Mouse (Mus musculus): ENCODE results near the gene Cyp4f16. TPM values are rescaled to one million over a fixed set of nuclear protein-coding genes. Genes with fewer than 3 reads are reported as not detected.
A peak's percentile ranks its signal among the peaks of the same experiment; 100 is the strongest.
"Not testable (repeated sequence)": the region's sequence is repeated elsewhere in the genome, so short reads cannot be mapped to it uniquely, and the experiment has no call there.

Cyp4f16 gene
- polyA plus RNA-seq (2012; rRNA removed), result 13.0 and 13.4 TPM in 2 replicates

DNA sequence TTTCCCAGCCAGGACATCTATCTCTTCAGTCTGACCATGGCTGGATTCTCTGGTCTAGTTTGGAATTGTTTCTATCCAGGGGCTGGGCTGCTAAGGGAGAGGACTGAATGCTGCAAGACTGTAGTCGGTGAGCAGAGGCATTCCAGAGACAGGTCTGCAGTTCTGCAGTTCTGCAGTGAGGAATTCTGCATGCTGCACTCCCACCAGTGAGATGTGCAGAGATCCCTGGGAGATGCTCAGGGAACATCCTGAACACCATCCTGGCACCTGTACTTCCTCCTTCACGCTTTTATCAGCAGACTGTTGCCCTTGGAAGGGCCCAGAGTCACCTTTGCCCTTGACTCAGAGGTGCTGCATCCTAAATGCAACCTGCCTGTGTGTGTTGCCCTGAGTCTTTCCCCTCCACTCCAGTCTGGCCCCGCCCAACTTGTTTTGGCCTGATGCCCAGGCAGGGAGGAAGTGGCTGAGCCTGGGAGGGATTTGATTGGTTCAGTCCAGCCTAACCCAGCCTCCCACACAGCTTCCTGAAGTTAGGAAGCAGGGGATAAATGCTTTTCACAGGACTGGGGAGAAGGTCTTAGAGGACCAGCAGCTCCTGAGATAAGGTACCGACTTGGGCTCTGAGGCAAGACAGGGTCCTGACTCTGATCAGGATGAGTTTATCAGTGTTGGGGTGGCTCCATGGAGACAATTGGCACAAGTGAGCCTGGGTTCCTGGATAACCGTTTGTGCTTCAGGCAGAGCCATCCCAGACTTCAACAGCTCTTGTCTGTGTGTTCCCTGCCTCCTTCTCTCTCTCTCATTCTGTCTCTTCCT is at the start of gene Cyp4f16:
Gene Cyp4f16 (plus strand): TSS at position 508 of the 816 bp plus-strand sequence.
- peak; percentile 27 to 81 for DNase-seq (ENCODE audit: extremely low spot score in 1 of 2, low spot score in 1 of 2)

DNA sequence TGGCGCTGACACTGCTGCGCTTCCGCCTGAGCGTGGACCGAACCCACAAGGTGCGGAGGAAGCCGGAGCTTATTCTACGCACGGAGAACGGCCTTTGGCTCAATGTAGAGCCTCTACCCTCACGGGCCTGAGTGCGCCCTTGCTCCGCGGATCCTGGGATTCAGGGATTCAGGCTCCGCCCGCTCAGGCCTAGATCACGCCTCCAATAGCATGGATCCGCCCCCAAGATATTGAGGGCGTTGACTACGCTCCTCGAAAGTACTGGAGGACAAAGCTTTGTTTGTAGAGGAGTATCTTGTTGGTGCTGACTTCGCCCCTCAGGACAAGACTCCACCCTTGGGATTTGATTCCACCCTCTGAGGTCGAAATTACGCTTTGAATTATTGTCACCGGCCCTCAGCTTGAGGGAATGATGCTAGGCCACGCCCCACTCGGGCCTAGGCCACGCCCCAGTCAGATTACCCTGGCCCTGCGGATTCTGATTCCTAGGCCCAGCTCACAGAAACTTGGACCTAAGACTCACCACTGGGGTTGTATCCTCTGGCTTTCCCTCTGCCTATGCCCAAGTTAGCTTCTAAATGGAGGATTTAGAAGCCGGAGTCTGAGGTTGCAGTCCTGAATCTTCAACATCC is 43.9 kb upstream of the Cyp4f16 start:
- no peak for DNase-seq (ENCODE audit: extremely low spot score in 1 of 2, low spot score in 1 of 2)

DNA sequence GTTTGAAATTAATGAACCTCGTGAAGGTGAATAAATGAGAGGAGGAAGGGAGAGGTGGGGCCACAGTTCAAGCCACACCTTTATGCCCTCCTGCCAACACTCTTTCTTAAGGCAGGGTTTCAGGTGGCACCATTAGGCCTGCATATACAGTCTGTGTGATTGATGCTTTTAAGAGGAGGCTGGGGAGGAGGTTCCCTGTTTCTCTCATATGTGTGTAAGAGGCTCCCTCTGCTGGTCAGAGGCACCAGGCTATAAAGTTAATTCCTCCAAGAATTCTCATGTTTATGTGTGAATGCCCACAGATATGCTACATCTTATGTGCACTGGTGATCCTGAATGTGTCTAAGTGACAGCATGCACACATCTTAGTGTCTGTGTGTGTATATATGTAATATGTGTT is 41.8 kb upstream of the Cyp4f16 start:
- DNase-seq (ENCODE audit: extremely low spot score in 1 of 2, low spot score in 1 of 2), result peak; percentile 31 to 87

DNA sequence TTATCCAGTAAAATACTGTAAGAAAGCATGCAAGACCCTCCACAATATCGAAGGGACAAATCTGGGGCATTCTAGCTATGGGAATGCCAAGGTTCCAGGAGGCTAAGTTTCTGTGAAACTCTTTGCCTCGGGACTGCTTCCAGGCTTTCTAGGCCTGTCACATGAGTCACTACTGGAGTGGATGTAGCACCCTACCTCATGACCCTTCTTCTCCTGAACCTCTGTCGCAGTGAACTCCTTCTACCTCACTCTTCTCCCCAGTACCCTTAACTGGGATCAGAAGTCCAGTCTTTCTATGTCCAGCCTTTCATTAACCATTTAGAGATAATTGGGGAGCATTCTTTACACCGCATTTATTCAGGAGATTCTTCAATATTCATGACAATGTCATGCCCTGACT is 35.8 kb upstream of the Cyp4f16 start:
- DNase-seq (ENCODE audit: extremely low spot score in 1 of 2, low spot score in 1 of 2), result not testable (repeated sequence)

DNA sequence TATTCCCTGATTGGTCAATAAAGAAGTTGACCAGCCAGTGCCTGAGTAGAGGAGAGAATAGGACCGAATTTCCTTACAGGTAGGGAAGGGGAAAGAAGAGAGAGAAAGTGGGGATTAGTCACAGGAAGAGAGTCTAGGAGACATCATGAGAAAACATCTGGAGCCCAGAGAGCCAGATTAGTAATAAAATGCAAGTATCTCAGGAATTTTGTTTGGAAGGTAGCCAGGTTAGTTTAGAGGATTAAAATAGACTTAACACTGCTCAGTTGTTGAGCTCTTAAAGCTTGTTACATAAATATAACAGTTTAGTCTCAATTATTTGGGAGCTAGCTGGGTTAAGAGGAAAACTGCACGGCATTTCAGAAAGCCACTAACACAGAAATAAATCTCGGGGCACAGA is 35.3 kb upstream of the Cyp4f16 start:
- DNase-seq (ENCODE audit: extremely low spot score in 1 of 2, low spot score in 1 of 2), result no peak

DNA sequence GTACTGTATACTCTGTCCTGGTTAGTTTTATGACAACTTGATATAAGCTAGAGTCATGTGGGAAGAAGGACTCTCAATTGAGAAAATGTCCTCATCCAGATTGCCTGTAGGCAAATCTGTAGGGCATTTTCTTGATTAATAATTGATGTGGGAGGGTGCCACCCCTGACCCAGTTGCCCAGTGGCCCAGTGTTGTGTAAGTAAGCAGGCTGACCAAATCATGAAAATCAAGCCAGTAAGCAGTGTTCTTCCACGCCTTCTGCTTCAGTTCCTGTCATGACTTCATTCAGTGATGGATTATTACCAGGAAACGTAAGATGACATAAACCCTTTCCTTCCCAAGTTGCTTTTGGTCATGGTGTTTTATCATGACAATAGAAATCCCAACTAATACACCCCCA is 33.2 kb upstream of the Cyp4f16 start:
- no peak for DNase-seq (ENCODE audit: extremely low spot score in 1 of 2, low spot score in 1 of 2)

DNA sequence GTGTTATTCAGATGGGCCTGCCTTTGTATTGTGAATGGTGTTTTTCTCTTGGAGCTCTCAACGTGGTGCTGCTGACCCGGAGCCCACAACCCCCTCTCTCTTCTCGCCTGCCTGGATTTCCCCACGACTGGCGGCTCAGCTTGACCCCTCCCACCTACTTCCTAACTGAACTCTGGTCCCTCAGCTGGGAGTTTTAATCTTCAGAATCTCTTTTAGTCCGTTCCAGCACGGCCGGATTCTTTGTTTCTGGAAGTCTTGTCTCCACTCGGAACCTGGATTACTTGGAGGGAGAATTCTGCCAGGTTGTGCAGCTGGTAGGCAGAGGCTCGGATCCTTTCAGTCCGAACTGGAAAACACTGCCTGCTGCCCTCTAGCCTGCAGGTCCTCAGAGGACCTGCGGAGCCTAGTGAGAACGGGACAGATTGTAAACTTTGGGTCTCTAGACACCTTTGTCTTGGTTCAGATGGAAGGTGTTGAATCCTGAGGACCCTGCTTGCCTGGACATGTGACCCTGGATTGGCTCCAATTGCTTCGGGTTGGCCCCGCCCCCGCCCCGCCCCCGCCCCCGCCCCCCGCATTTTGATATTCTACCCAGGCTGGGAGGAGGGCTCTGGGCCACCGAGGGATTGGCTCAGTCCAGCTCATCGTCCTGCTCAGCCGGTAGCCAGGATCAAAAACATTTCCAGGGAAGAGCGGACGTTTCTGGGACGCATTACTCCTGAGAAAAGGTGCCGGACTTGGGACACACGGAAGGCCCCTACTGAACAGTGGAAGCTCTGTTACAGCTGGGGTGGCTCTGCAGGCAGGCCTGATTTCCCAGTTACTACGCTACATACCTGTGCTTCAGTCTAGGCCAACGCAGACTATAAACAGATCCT is 30.3 kb upstream of the Cyp4f16 start, which contains the start of gene Cyp4f17:
Gene Cyp4f17 (plus strand): TSS at position 200 of the 878 bp plus-strand sequence.
- no peak for DNase-seq (ENCODE audit: extremely low spot score in 1 of 2, low spot score in 1 of 2)

DNA sequence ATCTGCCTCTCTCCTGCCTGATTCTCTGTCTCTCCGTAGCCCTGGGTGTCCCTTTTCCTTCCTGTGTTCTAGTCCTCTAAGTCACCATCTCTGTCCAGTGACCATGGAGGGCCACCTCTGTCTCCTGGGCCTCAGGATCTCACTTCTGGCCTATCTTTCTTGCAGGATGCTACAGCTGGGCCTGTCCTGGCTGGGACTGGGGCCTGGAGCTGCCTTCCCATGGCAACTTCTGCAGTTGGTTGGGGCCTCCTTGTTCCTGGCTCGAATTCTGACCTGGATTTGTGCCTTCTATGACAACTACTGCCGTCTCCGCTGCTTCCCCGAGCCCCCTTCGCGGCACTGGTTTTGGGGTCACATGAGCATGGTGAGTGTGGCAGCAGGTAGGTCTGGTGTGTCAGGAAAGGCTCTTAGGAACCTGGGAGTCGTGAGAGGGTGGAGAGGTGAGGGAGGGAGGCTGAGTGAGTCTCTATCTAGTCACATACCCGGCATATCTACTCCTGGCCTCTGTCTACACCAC is 29.6 kb upstream of the Cyp4f16 start:
- no peak for DNase-seq (ENCODE audit: extremely low spot score in 1 of 2, low spot score in 1 of 2)

DNA sequence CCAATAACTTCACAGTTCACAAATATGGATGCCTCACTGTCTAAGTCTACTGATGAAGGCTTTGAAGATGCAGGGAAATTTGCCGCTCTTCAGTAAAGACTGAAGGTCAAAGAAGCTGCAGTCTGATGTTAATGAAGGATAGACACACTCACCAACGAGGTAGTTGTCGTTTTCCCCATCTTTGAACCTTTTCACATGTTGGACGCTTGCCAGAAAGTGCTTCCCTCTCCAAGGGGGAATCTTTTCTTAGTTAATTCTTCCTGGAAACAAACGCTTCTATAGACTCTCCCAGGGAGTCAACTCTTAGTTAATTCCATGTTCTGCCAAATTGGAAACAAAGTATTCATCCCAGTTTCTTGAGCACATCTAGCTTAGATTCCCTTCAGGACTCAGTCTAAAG is 20.2 kb upstream of the Cyp4f16 start:
- no peak for DNase-seq (ENCODE audit: extremely low spot score in 1 of 2, low spot score in 1 of 2)

DNA sequence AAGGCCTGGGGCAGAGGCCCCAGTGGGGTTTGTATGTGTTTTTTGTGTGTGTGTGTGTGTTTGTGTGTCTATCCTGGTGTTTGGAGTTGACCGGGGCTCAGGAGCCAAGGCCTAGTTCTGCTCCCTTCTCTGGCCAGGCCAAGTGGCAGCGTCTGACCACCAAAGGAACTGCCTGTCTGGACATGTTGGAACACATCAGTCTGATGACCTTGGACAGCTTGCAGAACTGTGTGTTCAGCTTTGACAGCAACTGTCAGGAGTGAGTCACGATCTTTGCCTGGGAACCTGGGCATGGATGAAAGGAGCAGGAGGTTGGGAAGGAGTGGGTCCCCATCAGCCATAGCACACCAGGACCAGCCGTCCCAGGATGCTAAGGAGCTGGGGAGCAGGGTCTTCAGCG is 14.4 kb upstream of the Cyp4f16 start:
- no peak for DNase-seq (ENCODE audit: extremely low spot score in 1 of 2, low spot score in 1 of 2)

DNA sequence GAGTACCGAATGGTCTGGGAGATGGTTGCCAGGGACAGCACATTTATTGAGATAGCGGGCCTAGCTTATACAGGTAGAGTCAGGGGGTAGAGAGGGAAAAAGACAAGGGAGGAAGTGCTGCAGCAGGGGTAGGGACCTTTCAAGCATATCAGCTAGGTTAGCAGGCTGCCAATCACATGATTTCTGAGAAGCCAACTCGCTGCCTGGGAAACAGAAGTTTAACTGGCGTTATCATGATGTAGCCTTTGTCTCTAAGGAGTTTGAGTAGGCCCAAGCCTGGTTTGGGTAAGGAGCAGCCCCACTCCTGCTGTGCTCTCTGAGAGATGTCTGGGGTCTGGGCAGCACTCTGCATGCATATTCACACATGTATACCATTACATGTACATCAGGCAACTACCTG is 14.0 kb upstream of the Cyp4f16 start:
- no peak for DNase-seq (ENCODE audit: extremely low spot score in 1 of 2, low spot score in 1 of 2)

DNA sequence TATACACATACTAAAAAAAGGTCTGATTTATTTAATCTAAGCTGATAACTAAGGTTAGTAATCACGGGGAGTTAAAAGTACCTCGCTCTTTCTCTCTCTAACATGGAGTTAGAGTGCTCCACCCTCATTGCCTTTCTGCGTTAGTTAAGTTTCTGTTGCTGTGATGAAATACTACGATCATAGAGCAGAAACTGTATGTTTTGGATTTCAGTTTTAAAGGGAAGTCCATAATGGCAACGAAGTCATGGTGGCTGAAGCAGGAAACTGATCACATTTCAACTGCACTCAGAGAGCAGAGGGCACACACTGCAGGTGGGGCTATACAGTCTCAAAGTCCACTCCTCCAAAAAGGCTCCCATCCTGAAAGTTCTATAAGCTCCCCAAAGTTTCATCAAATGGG is 13.5 kb upstream of the Cyp4f16 start:
- no peak for DNase-seq (ENCODE audit: extremely low spot score in 1 of 2, low spot score in 1 of 2)

DNA sequence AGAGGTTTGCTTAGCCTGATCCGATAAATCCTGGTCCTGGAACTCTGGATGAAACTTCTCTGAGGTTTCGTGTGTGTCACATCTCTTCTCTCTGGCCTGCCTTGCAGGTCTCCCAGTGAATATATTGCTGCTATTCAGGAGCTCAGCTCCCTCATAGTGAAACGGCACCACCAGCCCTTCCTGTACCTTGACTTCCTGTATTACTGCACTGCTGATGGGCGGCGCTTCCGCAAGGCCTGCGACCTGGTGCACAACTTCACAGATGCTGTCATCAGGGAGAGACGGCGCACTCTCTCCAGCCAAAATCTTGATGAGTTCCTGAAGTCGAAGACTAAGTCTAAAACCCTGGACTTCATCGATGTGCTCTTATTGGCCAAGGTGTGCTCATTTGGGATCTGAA is 12.5 kb upstream of the Cyp4f16 start:
- DNase-seq (ENCODE audit: extremely low spot score in 1 of 2, low spot score in 1 of 2), result no peak

DNA sequence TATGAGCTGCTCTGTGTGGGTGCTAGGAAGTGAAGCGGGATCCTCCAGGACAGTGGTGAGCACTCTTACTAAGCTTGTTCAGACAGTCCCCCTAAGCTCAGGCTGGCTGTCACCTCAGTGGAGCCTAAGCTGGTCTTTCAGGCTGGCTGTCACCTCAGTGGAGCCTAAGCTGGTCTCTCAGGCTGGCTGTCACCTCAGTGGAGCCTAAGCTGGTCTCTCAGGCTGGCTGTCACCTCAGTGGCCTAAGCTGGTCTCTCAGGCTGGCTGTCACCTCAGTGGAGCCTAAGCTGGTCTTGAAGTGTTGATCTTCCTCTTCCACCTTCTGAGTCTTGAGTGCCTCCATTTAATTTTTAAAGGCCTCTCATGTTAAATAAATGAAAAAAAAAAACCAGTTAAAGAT is 10.0 kb upstream of the Cyp4f16 start:
- DNase-seq (ENCODE audit: extremely low spot score in 1 of 2, low spot score in 1 of 2), result not testable (repeated sequence)

DNA sequence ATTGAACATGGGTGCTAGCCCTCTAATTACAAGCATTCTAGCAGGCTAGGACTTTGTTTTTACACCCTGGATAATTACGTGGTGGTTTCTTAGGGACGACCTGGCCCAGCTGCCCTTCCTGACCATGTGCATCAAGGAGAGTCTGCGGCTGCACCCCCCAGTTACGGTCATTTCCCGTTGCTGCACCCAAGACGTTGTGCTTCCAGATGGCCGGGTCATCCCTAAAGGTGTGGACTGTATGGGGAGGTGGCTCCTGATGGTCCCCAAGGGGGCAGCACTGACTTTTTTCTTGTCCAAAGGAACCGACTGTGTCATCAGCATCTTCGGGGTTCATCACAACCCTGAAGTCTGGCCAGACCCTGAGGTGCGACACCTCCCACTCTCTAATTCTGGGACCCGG is 8.6 kb upstream of the Cyp4f16 start:
- DNase-seq (ENCODE audit: extremely low spot score in 1 of 2, low spot score in 1 of 2), result no peak

DNA sequence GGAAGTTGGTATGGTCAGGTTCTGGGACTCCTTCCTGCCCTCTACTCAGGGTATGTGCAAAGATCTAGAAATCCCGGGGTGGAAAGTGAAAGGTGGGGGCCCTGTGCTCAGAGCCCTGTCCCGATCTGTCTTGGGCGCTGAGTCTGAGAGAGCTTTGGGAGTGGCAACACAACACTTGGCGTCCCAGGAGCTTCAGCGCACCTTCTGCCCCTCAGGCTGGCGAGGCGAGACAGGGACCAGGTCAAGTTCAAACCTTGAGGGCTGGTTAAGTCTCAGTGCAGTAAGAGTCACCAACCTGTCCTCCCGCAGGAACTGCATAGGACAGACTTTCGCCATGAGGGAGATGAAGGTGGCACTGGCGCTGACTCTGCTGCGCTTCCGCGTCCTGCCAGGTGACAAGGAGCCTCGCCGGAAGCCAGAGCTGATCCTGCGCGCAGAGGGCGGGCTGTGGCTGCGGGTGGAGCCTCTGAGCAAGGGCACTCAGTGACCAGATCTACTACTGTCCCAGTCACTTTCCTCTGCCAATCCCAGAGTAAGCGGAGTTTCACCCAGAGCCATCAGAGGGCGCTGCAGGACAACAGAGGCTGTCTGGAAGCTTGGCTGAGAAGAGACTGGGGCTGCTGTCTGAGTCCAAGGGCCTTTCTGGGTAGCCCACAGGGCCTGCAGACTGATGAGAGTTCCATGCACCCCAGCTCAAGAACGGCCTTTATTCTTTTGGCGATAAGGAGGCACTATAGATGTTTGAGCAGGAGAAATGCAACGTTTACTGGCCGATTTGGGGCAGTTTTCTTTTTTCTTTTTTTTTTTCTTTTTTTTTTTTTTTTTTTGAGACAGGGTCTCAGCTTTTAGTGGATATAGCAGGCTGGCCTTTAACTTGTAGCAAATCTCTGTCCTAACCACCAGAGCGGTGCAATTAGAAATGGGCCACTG is 7.7 kb upstream of the Cyp4f16 start:
- DNase-seq (ENCODE audit: extremely low spot score in 1 of 2, low spot score in 1 of 2), result peak; percentile 72 to 92

DNA sequence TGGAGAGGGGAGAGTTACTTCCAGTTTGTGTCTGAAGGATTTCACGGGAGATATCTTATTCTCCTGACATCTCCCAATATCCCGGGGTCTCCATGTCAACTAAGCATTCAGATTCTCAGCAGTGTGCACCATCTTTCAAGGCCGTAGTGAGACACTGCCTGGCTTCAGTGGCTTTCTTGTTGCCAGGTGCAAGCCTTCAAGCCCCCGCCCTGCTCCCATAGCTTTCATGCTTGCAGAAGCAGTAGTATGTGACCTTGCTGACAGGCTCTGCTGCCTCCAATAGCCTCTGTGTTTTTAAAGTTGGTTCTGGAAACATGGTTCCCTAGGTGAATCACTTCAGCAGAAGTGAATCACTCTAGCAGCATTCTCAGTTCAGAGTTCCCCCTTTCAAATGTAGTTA is 4.0 kb upstream of the Cyp4f16 start:
- DNase-seq (ENCODE audit: extremely low spot score in 1 of 2, low spot score in 1 of 2), result not testable (repeated sequence)

DNA sequence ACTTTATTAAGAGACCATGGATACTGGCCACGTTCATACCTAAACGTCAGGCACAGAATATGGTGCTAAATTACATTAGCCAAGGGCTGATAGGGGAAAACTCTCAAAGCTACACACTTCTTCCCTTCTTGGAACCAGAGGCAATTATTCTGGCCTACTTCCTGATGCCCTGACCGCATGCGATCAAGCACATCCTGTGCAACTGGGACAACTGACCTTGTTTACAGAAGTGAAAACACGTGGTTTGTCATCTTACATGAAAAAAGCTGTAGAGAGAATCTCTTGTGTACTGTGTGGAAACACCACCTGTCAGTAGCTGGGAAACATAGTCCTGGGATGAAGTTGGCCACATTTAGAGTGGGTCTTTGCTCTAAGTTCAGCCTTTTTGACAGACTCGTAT is 2.3 kb upstream of the Cyp4f16 start:
- no peak for DNase-seq (ENCODE audit: extremely low spot score in 1 of 2, low spot score in 1 of 2)

DNA sequence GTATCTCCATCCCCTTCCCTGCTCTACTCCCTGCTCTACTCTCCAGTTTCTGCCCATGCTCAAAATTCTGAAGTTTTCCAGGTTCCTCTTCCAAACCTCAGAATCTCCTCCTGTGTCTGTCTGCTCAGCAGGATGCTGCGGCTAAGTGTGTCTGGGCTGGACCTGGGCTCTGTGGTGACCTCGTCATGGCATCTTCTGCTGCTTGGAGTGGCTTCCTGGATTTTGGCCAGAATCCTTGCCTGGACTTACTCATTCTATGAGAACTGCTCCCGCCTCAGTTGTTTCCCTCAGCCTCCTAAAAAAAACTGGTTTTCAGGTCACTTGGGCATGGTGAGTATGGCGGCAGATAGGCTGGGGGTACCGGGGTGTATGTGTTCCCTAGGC is 501 bp downstream of the Cyp4f16 start:
- DNase-seq (ENCODE audit: extremely low spot score in 1 of 2, low spot score in 1 of 2), result no peak

DNA sequence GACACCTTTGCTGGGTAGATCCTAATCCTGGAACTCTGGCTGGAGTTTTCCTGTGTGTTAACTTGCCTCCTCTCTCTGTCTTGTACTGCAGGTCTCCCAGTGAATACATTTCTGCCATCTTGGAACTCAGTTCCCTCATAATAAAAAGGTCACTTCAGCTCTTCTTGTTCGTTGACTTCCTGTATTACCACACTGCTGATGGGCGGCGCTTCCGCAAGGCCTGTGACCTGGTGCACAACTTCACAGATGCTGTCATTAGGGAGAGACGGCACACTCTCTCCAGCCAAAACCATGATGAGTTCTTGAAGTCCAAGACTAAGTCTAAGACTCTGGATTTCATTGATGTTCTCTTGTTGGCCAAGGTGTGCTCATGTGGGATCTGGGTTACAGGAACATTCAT is 8.4 kb downstream of the Cyp4f16 start:
- not testable (repeated sequence) for DNase-seq (ENCODE audit: extremely low spot score in 1 of 2, low spot score in 1 of 2)
